ENCODE assay signal across 8 mouse cellular contexts in genomic region chr2:154656710-154657485, GRCm38 (mm10). TPM values are rescaled to one million over a fixed set of nuclear protein-coding genes. Genes with fewer than 3 reads are reported as not detected.
DNase-seq lines count a peak whose midpoint lies in the region; ATAC-seq lines count a peak whose summit lies in the region.

No protein-coding gene starts in this region.

- H3K27me3 ChIP-seq in heart, embryonic 10.5 days (ENCODE audit: insufficient read depth, poor library complexity, severe bottlenecking), result no peaks in the 10 kb centered on the region
- H3K27me3 ChIP-seq in kidney, embryonic 15.5 days, result no peaks in the 10 kb centered on the region

- H3K9me3 ChIP-seq in heart, embryonic 10.5 days, result no peaks in the 10 kb centered on the region
- no peaks in the 10 kb centered on the region for H3K9me3 ChIP-seq in kidney, embryonic 15.5 days (replicated peaks)

- peak overlapping the region; percentile 88 for H3K9ac ChIP-seq in kidney, embryonic 15.5 days

- WGBS in heart, embryonic 10.5 days, result under 1% methylated on average over 66 of the region's 67 CpGs
- under 1% methylated on average over 67 of the region's 67 CpGs for WGBS in kidney, embryonic 15.5 days

- peaks cover 33% of the 10 kb centered on the region for H3K4me1 ChIP-seq in heart, embryonic 10.5 days
- peaks cover 24% of the 10 kb centered on the region for H3K4me1 ChIP-seq in kidney, embryonic 15.5 days

- H3K4me3 ChIP-seq in heart, embryonic 10.5 days, result peak overlapping the region; percentile 98
- peak overlapping the region; percentile 93 for H3K4me3 ChIP-seq in kidney, embryonic 15.5 days (replicated peaks)

- peak; percentile 95 to 96 for DNase-seq in B cell, adult 2 months
- DNase-seq in brain, adult 2 months (ENCODE audit: low read depth, low spot score), result peak; percentile 99
- DNase-seq in heart, embryonic 10.5 days (ENCODE audit: low spot score), result peak; percentile 99
- DNase-seq in liver, result peak; percentile 98
- DNase-seq in spleen, postnatal 4 days (ENCODE audit: low spot score in 2 of 2), result peak; percentile 96 to 97

- peaks cover 18% of the 10 kb centered on the region for H3K36me3 ChIP-seq in heart, embryonic 10.5 days
- peaks cover 10% of the 10 kb centered on the region for H3K36me3 ChIP-seq in kidney, embryonic 15.5 days

- H3K4me2 ChIP-seq in kidney, embryonic 15.5 days, result peak overlapping the region; percentile 81

- ATAC-seq in erythroblast, adult 5-6 weeks (replicated peaks; ENCODE audit: low FRiP score, poor library complexity, severe bottlenecking), result peak; percentile 90
- ATAC-seq in kidney, embryonic 15.5 days (replicated peaks; ENCODE audit: low FRiP score), result peak; percentile 99
- peak; percentile 93 for ATAC-seq in monocyte, adult 5-6 weeks (replicated peaks; ENCODE audit: insufficient number of reproducible peaks, low FRiP score, low TSS enrichment, poor library complexity, severe bottlenecking)

- peak overlapping the region; percentile 95 for H3K27ac ChIP-seq in heart, embryonic 10.5 days
- peak overlapping the region; percentile 89 for H3K27ac ChIP-seq in kidney, embryonic 15.5 days

RNA-seq across cellular contexts. Expression of gene Chmp4b, which starts 5.4 kb away (rescaled TPM):
- 28.0 and 35.7 TPM in 2 replicates for total RNA-seq in erythroblast, adult 5-6 weeks (2015; ENCODE audit: low replicate concordance)
- total RNA-seq in erythroblast, adult 5-6 weeks (2017; ENCODE audit: low replicate concordance), result 47.3 and 59.0 TPM in 2 replicates
- 13.5 and 17.4 TPM in 2 replicates for polyA plus RNA-seq in heart, embryonic 10.5 days (2016; fragmentation: Nextera tagmentation; extraction: Ambion mirVana)
- polyA plus RNA-seq in kidney, embryonic 15.5 days (2015; fragmentation: Nextera tagmentation; extraction: Ambion mirVana), result 24.6 and 24.8 TPM in 2 replicates
- total RNA-seq in monocyte, adult 5-6 weeks (2017), result 201 to 228 TPM (median 225 TPM) in 3 replicates

RNA-seq across cellular contexts. Expression of gene 4930519P11Rik, which starts 43.7 kb away (rescaled TPM):
- 6.7 TPM in 1 of 2 replicates, not detected in the other for total RNA-seq in erythroblast, adult 5-6 weeks (2015; ENCODE audit: low replicate concordance)
- total RNA-seq in erythroblast, adult 5-6 weeks (2017; ENCODE audit: low replicate concordance), result 1.8 TPM in 1 of 2 replicates, not detected in the other
- polyA plus RNA-seq in heart, embryonic 10.5 days (2016; fragmentation: Nextera tagmentation; extraction: Ambion mirVana), result 0.32 and 0.69 TPM in 2 replicates
- polyA plus RNA-seq in kidney, embryonic 15.5 days (2015; fragmentation: Nextera tagmentation; extraction: Ambion mirVana), result 0.62 TPM in 1 of 2 replicates, not detected in the other
- 2.0 TPM in 1 of 3 replicates, not detected in the others for total RNA-seq in monocyte, adult 5-6 weeks (2017)

RNA-seq across cellular contexts. Expression of gene Zfp341, which starts 43.8 kb away (rescaled TPM):
- total RNA-seq in erythroblast, adult 5-6 weeks (2015; ENCODE audit: low replicate concordance), result 6.9 and 11.0 TPM in 2 replicates
- total RNA-seq in erythroblast, adult 5-6 weeks (2017; ENCODE audit: low replicate concordance), result 6.4 TPM in 2 replicates
- 0.87 and 0.95 TPM in 2 replicates for polyA plus RNA-seq in heart, embryonic 10.5 days (2016; fragmentation: Nextera tagmentation; extraction: Ambion mirVana)
- polyA plus RNA-seq in kidney, embryonic 15.5 days (2015; fragmentation: Nextera tagmentation; extraction: Ambion mirVana), result 0.85 and 1.00 TPM in 2 replicates
- total RNA-seq in monocyte, adult 5-6 weeks (2017), result 2.5 to 3.2 TPM (median 2.8 TPM) in 3 replicates

RNA-seq across cellular contexts. Expression of gene Pxmp4, which starts 53.4 kb away (rescaled TPM):
- 9.0 and 9.6 TPM in 2 replicates for total RNA-seq in erythroblast, adult 5-6 weeks (2015; ENCODE audit: low replicate concordance)
- total RNA-seq in erythroblast, adult 5-6 weeks (2017; ENCODE audit: low replicate concordance), result 7.5 and 11.2 TPM in 2 replicates
- 19.9 and 21.5 TPM in 2 replicates for polyA plus RNA-seq in heart, embryonic 10.5 days (2016; fragmentation: Nextera tagmentation; extraction: Ambion mirVana)
- polyA plus RNA-seq in kidney, embryonic 15.5 days (2015; fragmentation: Nextera tagmentation; extraction: Ambion mirVana), result 27.7 and 29.8 TPM in 2 replicates
- 7.3 to 10.6 TPM (median 9.6 TPM) in 3 replicates for total RNA-seq in monocyte, adult 5-6 weeks (2017)

Comparison
In these comparisons a context has a peak if more than half of its experiments do, and no peak if none do; other contexts are left out.
1. Peak in every context shown above with its lines: DNase-seq, ATAC-seq, H3K4me3 ChIP-seq and H3K27ac ChIP-seq.